Mouse (Mus musculus) regulatory T cell (primary cell): ENCODE data around the gene Mrpl12.

Experiments
- in situ Hi-C: fragments of 300-600 bp; cut with MboI, MseI; formaldehyde crosslinking; loops from one replicate; pipeline ENCODE4 v1.15.1; 2025; ENCODE audit warnings: high pct_unique_total_duplicates

The Mrpl12 gene

GRCm38 (mm10) chr11:120484265-120484981 is at the start of gene Mrpl12:
TSS of gene Mrpl12 (plus strand) at chr11:120484613.
- in situ Hi-C loops = no loop called here

GRCm38 (mm10) chr11:120437152-120437856 is 47.1 kb upstream of the Mrpl12 start, which contains the start of gene Nploc4:
TSS of gene Nploc4 (minus strand) at chr11:120437708.
- in situ Hi-C loops = no loop called here

GRCm38 (mm10) chr11:120437857-120438385 is 46.5 kb upstream of the Mrpl12 start:
- in situ Hi-C loops = no loop called here

- in situ Hi-C loops = no loop called here
These were observed 42.1 kb upstream of the Mrpl12 start, which contains the start of gene Tspan10 for GRCm38 (mm10) chr11:120442344-120442743. TSS of gene Tspan10 (plus strand) at chr11:120442644.

GRCm38 (mm10) chr11:120442765-120443280 is 41.6 kb upstream of the Mrpl12 start:
- in situ Hi-C loops = no loop called here

GRCm38 (mm10) chr11:120444106-120444505 is 40.3 kb upstream of the Mrpl12 start:
- in situ Hi-C loops = no loop called here

- in situ Hi-C loops = no loop called here
These were observed 38.9 kb upstream of the Mrpl12 start for GRCm38 (mm10) chr11:120445475-120445874.

- in situ Hi-C loops = no loop called here
These were observed 37.2 kb upstream of the Mrpl12 start for GRCm38 (mm10) chr11:120447179-120447578.

- in situ Hi-C loops = no loop called here
These were observed 32.2 kb upstream of the Mrpl12 start for GRCm38 (mm10) chr11:120452246-120452645.

GRCm38 (mm10) chr11:120453306-120453705 is 31.1 kb upstream of the Mrpl12 start, which contains the start of gene Pde6g:
TSS of gene Pde6g (minus strand) at chr11:120453500.
- in situ Hi-C loops = no loop called here

GRCm38 (mm10) chr11:120454965-120455364 is 29.4 kb upstream of the Mrpl12 start:
- in situ Hi-C loops = no loop called here

- in situ Hi-C loops = no loop called here
These were observed 29.0 kb upstream of the Mrpl12 start for GRCm38 (mm10) chr11:120455413-120455812.

- in situ Hi-C loops = no loop called here
These were observed 27.0 kb upstream of the Mrpl12 start for GRCm38 (mm10) chr11:120457370-120457769.

GRCm38 (mm10) chr11:120457772-120458751 is 26.4 kb upstream of the Mrpl12 start, which contains the start of the genes Oxld1 and Ccdc137:
TSS of gene Oxld1 (minus strand) at chr11:120458068.
TSS of gene Ccdc137 (plus strand) at chr11:120458115.
- in situ Hi-C loops = no loop called here

GRCm38 (mm10) chr11:120458847-120459597 is 25.4 kb upstream of the Mrpl12 start:
- in situ Hi-C loops = no loop called here

GRCm38 (mm10) chr11:120463536-120463935 is 20.9 kb upstream of the Mrpl12 start:
- in situ Hi-C loops = no loop called here

- in situ Hi-C loops = no loop called here
These were observed 20.0 kb upstream of the Mrpl12 start for GRCm38 (mm10) chr11:120464365-120464764.

GRCm38 (mm10) chr11:120465521-120465920 is 18.9 kb upstream of the Mrpl12 start:
- in situ Hi-C loops = no loop called here

- in situ Hi-C loops = no loop called here
These were observed 17.2 kb upstream of the Mrpl12 start, which contains the start of gene Arl16 for GRCm38 (mm10) chr11:120467051-120467735. TSS of gene Arl16 (minus strand) at chr11:120467607.

GRCm38 (mm10) chr11:120467736-120468092 is 16.7 kb upstream of the Mrpl12 start:
- in situ Hi-C loops = no loop called here
